Mouse (Mus musculus) urinary bladder, postnatal 4 days (tissue): ENCODE measurements around the gene Tbx10.
"Not testable (repeated sequence)": the region's sequence is repeated elsewhere in the genome, so short reads cannot be mapped to it uniquely, and the experiment has no call there.

ENCODE experiments used
- DNase-seq, 2 experiments: peaks; one replicate each; pipeline ENCODE4 v3.0.0; 2021 to 2022; ENCODE audit warnings: low spot score in 2 of 2

Gene Tbx10

GRCm38 (mm10) chr19:3992416-3992815, at the start of gene Tbx10:
Gene Tbx10, plus strand, starts transcription at chr19:3992752.
- no peak for DNase-seq

- no peak for DNase-seq
Measured at GRCm38 (mm10) chr19:3942986-3943735, 49.4 kb upstream of the Tbx10 start.

- no peak for DNase-seq
Measured at GRCm38 (mm10) chr19:3945872-3946564, 46.5 kb upstream of the Tbx10 start.

GRCm38 (mm10) chr19:3946715-3947114, 45.8 kb upstream of the Tbx10 start:
- no peak for DNase-seq

- DNase-seq, result no peak
Measured at GRCm38 (mm10) chr19:3947813-3948212, 44.7 kb upstream of the Tbx10 start.

GRCm38 (mm10) chr19:3948546-3948945, 44.0 kb upstream of the Tbx10 start:
- DNase-seq, result no peak

- DNase-seq, result no peak
Measured at GRCm38 (mm10) chr19:3950331-3950730, 42.2 kb upstream of the Tbx10 start.

- DNase-seq, result no peak
Measured at GRCm38 (mm10) chr19:3951461-3951860, 41.1 kb upstream of the Tbx10 start.

- no peak for DNase-seq
Measured at GRCm38 (mm10) chr19:3952099-3952498, 40.5 kb upstream of the Tbx10 start.

- no peak for DNase-seq
Measured at GRCm38 (mm10) chr19:3955033-3955432, 37.5 kb upstream of the Tbx10 start.

GRCm38 (mm10) chr19:3955804-3956203, 36.7 kb upstream of the Tbx10 start:
- DNase-seq, result no peak

- DNase-seq, result not testable (repeated sequence)
Measured at GRCm38 (mm10) chr19:3957296-3958036, 35.1 kb upstream of the Tbx10 start.

GRCm38 (mm10) chr19:3958470-3958869, 34.1 kb upstream of the Tbx10 start, which contains the start of gene Aldh3b3:
Gene Aldh3b3, plus strand, starts transcription at chr19:3958645.
- DNase-seq, result no peak

GRCm38 (mm10) chr19:3959030-3959429, 33.5 kb upstream of the Tbx10 start:
- no peak for DNase-seq

GRCm38 (mm10) chr19:3960211-3960610, 32.3 kb upstream of the Tbx10 start:
- no peak for DNase-seq

- not testable (repeated sequence) for DNase-seq
Measured at GRCm38 (mm10) chr19:3961805-3962204, 30.7 kb upstream of the Tbx10 start.

- DNase-seq, result no peak
Measured at GRCm38 (mm10) chr19:3962469-3962868, 30.1 kb upstream of the Tbx10 start.

- DNase-seq, result no peak
Measured at GRCm38 (mm10) chr19:3964030-3964429, 28.5 kb upstream of the Tbx10 start.

- no peak for DNase-seq
Measured at GRCm38 (mm10) chr19:3966330-3967075, 26.0 kb upstream of the Tbx10 start.

GRCm38 (mm10) chr19:3967258-3967657, 25.3 kb upstream of the Tbx10 start:
- no peak for DNase-seq

GRCm38 (mm10) chr19:3972229-3972628, 20.3 kb upstream of the Tbx10 start, which contains the start of gene Aldh3b2:
Gene Aldh3b2, plus strand, starts transcription at chr19:3972328.
- DNase-seq, result peak in 1 of 2 experiments; percentile 44

- DNase-seq, result not testable (repeated sequence)
Measured at GRCm38 (mm10) chr19:3974608-3975007, 17.9 kb upstream of the Tbx10 start.
